Mouse (Mus musculus) embryo, embryonic 11.5 days (tissue): ENCODE results near the gene Gm20388.

ENCODE experiments used
- DNase-seq: peaks from one replicate; pipeline ENCODE4 v3.0.0-alpha.2; 2012; ENCODE audit warnings: low read depth, low spot score

Gene Gm20388

GRCm38 (mm10) chr8:120433734-120434133 lies 523.1 kb downstream of the Gm20388 start:
- DNase-seq, result no peak

- DNase-seq, result no peak
These were observed 525.1 kb downstream of the Gm20388 start for GRCm38 (mm10) chr8:120435781-120436180.

- DNase-seq, result no peak
These were observed 525.9 kb downstream of the Gm20388 start for GRCm38 (mm10) chr8:120436491-120437030.

GRCm38 (mm10) chr8:120437207-120437606 lies 526.6 kb downstream of the Gm20388 start:
- DNase-seq, result no peak

GRCm38 (mm10) chr8:120437666-120438395 lies 527.2 kb downstream of the Gm20388 start:
- no peak for DNase-seq

GRCm38 (mm10) chr8:120439309-120439708 lies 528.7 kb downstream of the Gm20388 start:
- DNase-seq, result no peak

- DNase-seq, result no peak
These were observed 530.1 kb downstream of the Gm20388 start for GRCm38 (mm10) chr8:120440739-120441138.

- DNase-seq, result no peak
These were observed 531.0 kb downstream of the Gm20388 start for GRCm38 (mm10) chr8:120441637-120442036.

- DNase-seq, result no peak
These were observed 531.8 kb downstream of the Gm20388 start for GRCm38 (mm10) chr8:120442306-120443003.

GRCm38 (mm10) chr8:120445249-120445648 lies 534.6 kb downstream of the Gm20388 start:
- DNase-seq, result no peak

- DNase-seq, result no peak
These were observed 537.5 kb downstream of the Gm20388 start for GRCm38 (mm10) chr8:120448131-120448530.

GRCm38 (mm10) chr8:120449139-120449538 lies 538.5 kb downstream of the Gm20388 start:
- no peak for DNase-seq

GRCm38 (mm10) chr8:120449608-120450031 lies 539.0 kb downstream of the Gm20388 start:
- DNase-seq, result no peak

GRCm38 (mm10) chr8:120452111-120452510 lies 541.5 kb downstream of the Gm20388 start:
- no peak for DNase-seq

- no peak for DNase-seq
These were observed 543.8 kb downstream of the Gm20388 start for GRCm38 (mm10) chr8:120454404-120454803.

GRCm38 (mm10) chr8:120460375-120460774 lies 549.7 kb downstream of the Gm20388 start:
- no peak for DNase-seq

GRCm38 (mm10) chr8:120462119-120462551 lies 551.5 kb downstream of the Gm20388 start:
- no peak for DNase-seq

- no peak for DNase-seq
These were observed 552.0 kb downstream of the Gm20388 start for GRCm38 (mm10) chr8:120462611-120463010.

GRCm38 (mm10) chr8:120463918-120464584 lies 553.4 kb downstream of the Gm20388 start:
- no peak for DNase-seq

- DNase-seq, result no peak
These were observed 553.9 kb downstream of the Gm20388 start for GRCm38 (mm10) chr8:120464585-120464937.

- DNase-seq, result no peak
These were observed 555.1 kb downstream of the Gm20388 start for GRCm38 (mm10) chr8:120465710-120466109.

GRCm38 (mm10) chr8:120466266-120466665 lies 555.6 kb downstream of the Gm20388 start:
- DNase-seq, result no peak
